Mouse (Mus musculus) G1E-ER4 (cell line): ENCODE measurements around the gene Mapkbp1. TPM values are rescaled to one million over a fixed set of nuclear protein-coding genes. Genes with fewer than 3 reads are reported as not detected.

Experiments used
- GATA1 ChIP-seq: IDR thresholded peaks from one replicate; pipeline ENCODE4 v1.8.0; 2012; ENCODE audit warnings: low read length, inconsistent platforms
- polyA plus RNA-seq: library from polyadenylated mRNA; stranded (reverse); fragments of >175 nt; gene quantifications from 2 replicates; pipeline ENCODE4 v1.2.3, GENCODE M21; 2012

Gene Mapkbp1
- polyA plus RNA-seq, 1 experiment = 3.5 TPM

DNA sequence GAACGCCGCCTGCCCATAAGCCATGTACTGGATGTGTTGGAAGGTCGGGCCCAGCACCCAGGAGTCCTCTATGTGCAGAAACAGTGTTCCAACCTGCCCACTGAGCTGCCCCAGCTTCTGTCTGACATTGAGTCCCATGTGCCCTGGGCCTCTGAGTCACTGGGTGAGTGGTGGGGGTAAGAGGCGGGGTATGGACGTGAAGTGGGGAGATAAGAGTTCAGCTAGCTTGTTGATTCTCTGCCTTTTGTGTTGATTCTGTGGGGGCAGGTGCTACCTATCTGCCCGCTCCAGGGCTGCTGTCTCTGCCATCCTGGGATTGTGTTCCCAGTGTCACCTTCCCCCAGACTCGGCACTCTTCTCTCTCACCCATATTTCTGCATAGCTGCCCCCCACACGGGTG, 57.9 kb downstream of the Mapkbp1 start:
- TF ChIP-seq GATA1 = no peak

DNA sequence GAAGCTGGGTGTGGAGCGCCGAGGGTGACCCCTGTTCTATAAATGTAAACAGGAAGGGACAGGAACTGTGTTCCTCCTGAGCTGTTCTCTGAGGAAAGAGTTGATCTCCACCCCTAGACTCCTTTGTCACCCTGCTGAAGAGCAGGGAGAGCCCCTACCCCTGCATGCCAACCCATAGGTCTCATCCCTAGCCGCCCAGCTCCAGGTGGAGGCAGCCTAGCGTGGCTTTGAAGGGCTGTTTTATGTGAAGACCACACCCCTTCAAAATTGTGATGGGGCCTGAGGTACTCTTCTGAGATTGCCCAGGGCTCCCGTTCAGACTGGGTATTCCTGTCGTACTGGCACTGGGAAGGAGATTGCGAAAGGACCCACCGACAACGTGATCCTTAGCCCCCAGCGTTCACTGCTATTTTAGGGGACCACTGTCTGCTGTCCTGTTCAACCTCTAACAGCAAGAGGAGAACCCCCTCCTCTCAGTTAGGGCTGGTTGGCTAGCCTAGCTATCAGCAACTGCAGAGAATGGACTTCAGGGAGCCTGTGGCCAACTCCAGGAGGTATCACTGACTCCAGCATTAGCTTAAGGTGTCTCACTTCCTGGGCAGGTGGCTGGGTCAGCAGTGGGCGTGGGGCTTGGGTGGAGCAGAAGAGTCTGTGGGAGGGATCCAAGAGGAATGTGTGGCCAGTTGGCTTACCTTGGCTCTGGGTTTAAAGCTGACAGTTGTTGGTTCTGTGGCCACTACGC, 60.4 kb downstream of the Mapkbp1 start, which contains the start of gene Pla2g4b:
Pla2g4b (plus strand) TSS at position 692 of the 742 bp plus-strand sequence.
- TF ChIP-seq GATA1 = no peak

DNA sequence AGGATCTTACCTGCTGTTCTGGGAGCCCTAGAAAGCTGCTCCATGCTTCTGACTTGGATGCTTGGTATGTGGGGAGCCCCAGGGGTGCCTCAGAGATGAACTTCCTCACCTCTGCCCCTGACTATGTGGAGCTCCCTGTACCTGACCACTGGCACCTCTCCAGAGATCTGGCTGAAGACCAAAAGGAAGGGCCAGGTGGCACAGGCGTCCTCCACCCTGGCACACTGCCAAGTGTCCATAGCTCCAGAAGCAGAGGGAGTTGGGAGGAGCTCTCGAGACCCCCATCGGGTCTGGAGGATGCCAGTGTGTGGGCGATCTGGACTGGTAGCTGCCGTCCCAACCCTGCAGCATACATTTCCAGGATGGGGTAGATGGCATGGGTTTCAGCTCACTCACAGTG, 61.2 kb downstream of the Mapkbp1 start:
- no peak for TF ChIP-seq GATA1

DNA sequence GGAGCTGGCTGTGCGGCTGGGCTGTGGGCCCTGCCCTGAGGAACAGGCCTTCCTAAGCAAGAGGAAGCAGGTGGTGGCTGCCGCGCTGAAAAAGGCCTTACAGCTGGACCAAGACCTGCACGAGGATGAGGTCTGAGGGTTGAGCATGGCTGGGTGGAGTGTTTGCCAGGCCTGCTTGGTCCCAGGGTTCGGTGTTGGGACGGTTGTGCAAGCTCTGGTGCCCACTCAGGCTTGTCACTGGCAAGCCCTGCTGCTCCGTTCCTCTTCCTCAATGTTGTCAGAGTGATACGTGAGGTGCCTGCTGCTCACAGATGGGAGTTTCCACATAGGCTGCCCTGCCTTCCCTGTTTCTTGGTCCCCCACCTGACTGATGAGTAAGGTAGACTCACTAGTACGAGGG, 65.2 kb downstream of the Mapkbp1 start:
- TF ChIP-seq GATA1 = no peak

DNA sequence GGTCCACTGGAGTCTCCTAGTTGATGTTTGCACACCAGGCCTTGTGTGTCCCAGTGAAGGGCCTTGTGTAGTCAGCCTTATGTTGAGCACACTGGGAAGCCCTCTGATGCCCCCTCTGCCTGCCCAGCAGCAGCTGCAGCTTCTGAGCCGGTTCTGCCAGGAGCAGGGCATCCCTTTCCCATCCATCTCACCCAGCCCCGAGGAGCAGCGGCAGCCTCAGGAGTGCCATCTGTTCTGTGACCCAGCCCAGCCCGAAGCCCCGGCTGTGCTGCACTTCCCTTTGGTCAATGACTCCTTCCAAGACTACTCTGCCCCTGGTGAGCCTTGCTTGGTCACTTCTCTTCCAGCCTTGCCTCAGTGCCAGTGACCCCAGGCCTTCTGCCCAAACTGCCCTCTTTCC, 68.5 kb downstream of the Mapkbp1 start:
- TF ChIP-seq GATA1 = no peak

DNA sequence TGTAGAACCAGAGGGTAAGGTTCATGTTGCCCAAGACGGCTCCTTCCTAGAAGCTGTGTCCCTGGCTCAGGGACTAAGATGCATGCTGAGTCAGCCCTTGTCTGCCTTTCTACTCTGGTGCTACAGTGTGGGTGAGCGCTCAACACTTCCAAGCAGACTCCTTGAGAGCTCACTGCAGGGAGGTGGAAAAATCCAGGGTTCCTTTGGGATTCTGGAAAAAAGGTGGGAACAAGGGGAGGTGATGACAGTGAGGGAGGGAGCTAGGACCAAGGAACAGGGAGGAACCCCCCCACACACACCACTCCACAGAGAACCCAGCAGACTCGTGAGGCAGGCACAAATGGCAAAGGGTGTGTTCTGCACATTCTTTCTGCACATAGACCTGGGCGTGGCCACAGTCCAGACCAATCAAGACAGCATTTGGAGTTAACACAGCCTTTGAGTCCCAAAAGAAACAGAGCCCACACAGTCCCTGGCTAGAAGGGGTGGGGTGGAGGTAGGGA, 71.7 kb downstream of the Mapkbp1 start:
- TF ChIP-seq GATA1 = no peak

DNA sequence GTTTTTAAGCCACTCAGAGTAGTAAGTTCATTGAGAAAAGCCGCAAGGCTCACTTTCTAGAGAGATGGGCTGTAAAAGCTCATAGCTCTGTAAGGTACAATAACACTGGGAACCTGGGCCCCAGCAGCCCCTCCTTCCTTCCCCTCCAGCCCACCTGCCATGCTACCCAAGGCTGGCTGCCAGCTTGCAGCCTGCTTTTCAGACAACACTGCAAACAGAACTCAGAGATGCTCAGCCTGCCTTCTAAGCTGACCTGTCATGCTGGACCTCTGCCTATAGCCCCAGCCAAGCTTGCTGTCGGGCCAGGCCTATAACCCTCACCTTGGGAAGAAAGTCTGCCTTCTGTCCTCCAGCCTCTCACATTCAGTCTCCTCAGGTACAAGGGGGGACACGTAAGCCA, 72.2 kb downstream of the Mapkbp1 start:
- no peak for TF ChIP-seq GATA1

DNA sequence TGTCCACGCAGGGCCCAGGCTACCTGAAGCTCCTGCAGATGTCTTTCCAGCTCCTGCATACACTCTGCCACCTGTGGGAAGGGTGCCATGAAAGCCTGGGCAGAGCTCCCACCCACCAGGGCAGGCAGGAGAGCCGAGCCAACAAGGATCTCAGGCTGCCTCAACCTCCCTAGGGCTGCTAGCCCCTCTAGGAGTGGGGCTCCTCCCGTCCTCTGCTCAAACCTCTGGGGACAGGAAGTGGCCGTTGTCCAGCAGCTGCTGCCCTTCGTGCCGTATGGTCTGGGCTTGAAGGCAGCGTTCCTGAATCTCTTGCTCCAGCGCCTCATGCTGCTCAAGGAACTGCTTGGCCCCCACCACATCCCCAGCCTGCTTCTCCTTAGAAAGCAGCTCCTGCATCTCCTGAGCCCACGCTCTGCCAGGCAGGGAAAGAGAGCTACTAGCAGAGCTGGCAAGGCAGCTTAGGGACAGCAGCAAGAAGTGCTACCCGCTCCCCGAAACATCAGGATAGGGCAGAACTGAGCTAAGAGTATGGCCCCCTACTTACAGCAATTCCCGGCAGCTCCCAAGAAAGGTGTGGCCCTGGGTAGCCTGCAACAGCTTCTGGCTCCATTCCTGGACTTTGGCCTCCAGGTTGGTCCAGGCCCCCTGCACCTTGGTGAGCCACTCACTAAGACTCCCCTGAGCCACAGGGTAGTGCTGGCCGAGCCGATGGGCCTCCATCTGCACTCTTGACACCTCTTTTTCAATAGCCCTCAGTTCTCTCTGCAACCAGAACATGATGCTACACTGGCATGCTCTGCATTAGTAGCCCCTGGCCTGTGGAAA, 74.2 kb downstream of the Mapkbp1 start:
- TF ChIP-seq GATA1 = no peak

DNA sequence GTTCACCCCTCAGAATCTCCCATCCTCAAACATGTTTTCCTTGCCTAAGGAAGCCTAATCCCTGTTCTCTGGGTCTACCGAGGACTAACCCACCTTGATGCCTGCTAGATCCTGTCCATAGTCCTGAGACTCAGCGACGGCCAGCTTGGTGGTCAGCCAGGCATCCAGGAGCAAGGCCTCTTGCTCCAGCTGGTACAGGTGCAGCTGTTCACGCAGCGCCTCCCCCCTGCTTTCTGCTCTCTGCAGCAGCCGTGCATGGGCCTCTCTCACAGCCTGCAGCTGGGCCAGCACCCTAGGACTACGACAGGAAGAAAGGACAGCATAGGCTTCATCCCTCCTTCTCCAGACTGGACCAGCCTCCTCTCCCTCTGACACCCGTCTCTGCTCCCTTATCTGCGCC, 75.7 kb downstream of the Mapkbp1 start:
- TF ChIP-seq GATA1 = no peak

DNA sequence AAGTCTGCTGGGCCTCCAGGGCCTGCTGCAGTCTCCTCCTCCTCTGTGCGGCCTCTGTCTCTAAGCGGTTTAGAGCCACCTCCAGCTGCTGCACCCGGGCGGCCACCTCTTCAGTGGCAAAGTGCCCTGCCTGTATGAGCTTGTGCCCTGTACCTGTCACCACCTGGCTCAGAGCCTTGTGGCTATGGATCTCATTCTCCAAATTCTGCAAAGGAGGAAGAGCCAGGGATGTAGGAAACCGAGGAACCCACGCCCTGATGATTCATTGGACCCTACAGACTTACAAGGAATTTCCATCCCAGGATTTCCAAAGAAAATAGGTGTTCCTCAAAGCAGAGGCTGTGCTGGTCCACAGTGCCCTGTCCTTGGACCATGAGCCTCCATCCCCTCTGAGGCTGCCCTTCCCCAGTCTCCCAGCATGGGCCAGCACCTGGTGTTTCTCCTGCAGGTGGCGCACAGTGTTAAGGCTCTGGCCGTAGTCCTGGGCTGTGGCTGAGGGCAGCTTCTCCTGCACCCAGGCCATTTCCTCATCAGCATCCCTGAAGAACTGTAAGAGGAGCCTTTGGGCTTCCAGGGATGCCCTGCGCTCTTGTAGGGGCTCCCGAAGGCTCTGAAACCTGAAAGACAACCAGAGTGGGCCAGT, 77.3 kb downstream of the Mapkbp1 start:
- TF ChIP-seq GATA1 = no peak

DNA sequence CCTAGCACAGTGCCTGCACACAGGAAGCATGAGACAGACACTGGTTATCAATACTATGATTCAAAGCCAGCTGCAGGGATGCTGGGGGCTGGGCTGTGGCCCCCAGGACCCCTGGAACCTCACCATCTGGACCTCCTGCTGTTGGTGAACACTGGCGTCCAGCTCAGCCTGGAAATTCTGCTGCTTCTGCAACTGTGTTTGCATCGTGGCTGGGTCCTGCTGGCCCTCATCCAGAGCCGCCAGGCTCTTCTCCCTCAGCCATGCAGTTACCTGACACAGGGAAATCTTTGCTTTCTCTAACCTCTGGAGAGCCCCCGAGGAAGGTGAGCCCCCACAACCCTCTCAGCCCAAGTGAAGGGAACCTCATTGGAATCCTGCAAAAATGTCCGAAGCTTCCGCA, 78.9 kb downstream of the Mapkbp1 start:
- no peak for TF ChIP-seq GATA1

DNA sequence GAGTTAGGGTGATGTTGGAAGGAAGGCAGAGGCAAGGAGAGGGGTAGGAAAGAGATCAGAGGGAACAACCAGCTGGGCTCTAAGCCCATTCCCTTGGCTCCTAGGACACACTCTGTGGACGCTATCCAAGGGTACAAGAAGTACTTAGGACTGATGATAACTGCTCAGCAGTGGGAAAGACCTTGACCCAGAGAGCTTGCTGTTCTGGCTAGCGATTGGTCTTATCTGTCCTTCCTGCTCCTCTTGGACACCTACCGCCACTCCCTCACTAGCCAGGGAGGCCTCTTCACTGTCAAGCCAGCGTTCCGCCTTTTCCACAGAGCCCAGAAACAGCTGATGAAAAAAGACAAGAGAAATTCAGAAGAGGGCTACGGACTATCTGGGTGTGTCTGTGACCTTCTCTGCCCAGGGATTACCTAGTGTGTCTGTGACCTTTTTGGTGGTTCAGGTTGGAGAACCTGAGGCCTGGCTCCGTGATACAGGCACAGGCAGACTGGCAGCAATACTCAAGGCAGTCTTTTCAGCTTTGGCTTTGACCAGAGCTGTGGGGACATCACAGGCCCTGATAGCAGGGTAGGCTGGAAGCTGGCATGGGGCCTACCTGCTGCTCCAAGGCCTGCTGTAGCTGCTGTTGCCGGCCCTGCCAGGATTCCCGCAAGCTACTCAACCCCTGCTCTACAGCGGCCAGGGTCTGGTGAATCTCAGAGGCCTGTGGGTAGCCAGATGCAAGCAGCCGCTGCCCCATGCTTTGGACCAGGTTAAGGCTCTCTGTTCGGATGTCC, 82.5 kb downstream of the Mapkbp1 start:
- TF ChIP-seq GATA1 = no peak

DNA sequence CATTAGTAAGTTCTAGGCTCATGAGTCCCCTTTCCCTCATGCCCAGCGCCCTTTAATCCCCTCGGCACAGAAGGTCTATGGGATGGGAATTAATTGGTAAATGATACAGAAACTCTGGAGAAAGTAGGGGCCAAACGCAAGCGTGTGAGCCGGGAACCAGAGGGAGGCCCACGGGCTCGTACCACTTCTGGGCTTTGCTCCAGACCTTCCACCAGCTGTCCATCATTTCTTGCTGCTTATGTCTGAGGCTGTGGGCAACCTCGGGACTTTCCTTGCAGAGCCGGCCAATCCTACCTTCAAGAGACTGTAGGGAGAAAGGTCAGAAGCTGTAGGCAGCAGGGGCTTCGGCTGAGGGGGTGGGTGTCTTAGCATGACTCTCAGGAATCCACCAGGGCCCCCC, 83.4 kb downstream of the Mapkbp1 start:
- TF ChIP-seq GATA1 = no peak

DNA sequence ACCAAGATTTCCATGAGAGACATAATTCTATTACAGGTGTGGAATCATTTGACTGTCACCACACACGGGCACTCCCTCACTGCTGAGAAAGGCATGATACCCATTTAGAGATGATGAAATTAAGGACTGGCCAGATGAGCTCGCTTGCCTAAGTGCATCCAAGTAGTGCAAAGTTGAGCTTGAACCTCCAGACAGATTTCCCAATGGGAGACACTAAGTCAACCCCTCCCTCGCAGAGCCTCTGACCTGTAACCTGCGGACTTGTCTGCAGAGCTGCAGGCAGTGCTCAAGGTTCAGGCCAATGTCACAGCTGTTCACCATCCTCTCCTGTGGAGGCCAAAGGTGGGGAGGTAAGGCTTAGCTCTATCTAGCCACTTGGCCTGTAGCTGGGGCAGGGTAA, 86.3 kb downstream of the Mapkbp1 start:
- no peak for TF ChIP-seq GATA1

DNA sequence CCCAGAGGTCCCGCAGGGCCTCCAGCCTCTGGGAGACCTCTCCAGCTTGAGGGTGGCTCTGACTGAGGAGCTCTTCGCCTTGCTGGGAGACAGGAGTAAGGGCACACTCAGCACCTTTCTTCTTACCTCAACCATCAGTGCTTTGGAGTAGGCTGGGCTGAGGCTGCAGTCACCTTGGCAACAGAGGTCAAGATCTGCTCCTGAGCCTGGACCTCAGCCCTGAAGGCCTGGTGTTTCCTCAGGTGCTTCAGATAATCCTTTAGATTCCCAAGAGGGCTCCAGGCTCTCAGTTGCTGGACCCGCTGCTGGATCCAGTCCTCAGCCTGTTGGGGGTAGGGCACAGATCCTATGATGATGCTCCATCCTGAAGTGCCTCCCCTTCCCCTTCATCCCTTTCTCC, 87.0 kb downstream of the Mapkbp1 start:
- TF ChIP-seq GATA1 = no peak
